12 mouse cellular contexts compared by ENCODE assay signal in the genomic region with DNA sequence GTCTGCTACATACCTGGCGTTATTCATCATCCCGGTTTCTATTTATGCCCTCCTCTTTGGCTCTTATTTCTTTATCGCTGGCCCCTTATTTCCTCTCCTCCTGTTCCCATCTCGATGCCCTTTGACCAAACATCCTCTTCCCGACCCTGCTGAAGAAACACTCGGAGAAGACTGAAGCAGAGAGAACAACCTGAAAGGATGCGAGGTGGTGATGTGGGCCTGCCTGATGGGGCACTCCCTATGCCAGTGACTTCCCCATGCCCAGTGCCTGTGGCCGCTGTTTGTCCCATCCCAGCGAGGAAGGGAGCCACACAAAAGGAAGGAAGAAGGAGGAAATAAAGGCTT.
DNase-seq lines count a peak whose midpoint lies in the region; ATAC-seq and TF ChIP-seq lines count a peak whose summit lies in the region.
"Had no signal": no experiment of that assay in that cellular context is flagged by ENCODE, and none has a peak within 500 bp of the region (broad histone marks: within the 10 kb centered on the region; RNA-seq: fewer than 3 reads in every experiment).

No protein-coding gene starts in this region.

- H3K36me3 ChIP-seq in intestine, embryonic 14.5 days (ENCODE audit: control insufficient read depth, insufficient read depth, low read length) = no peaks in the 10 kb centered on the region
- H3K36me3 ChIP-seq in intestine, postnatal 0 days (ENCODE audit: control insufficient read depth, insufficient read depth) = no peaks in the 10 kb centered on the region
- H3K36me3 ChIP-seq in CH12.LX (replicated peaks in 1 of 2; ENCODE audit: control insufficient read depth in 1 of 2, insufficient read depth in 1 of 2, low read length in 1 of 2) = no peaks in the 10 kb centered on the region
- no peaks in the 10 kb centered on the region for H3K36me3 ChIP-seq in liver, embryonic 16.5 days (ENCODE audit: control insufficient read depth, insufficient read depth)

- H3K27me3 ChIP-seq in intestine, embryonic 14.5 days (replicated peaks; ENCODE audit: control insufficient read depth, insufficient read depth, low read length) = no peaks in the 10 kb centered on the region
- H3K27me3 ChIP-seq in intestine, postnatal 0 days (replicated peaks; ENCODE audit: control insufficient read depth, insufficient read depth, low read length) = no peaks in the 10 kb centered on the region
- no peaks in the 10 kb centered on the region for H3K27me3 ChIP-seq in CH12.LX (replicated peaks)
- H3K27me3 ChIP-seq in liver, embryonic 16.5 days (ENCODE audit: control insufficient read depth, insufficient read depth, low read depth, low read length) = no peaks in the 10 kb centered on the region
- no peaks in the 10 kb centered on the region; the same call in 1 of the 2 replicates for H3K27me3 ChIP-seq in cerebellum, adult 2 months (ENCODE audit: control insufficient read depth, insufficient read depth, low read length)

- no peak for TF ChIP-seq POLR2A in CH12.LX (IDR thresholded peaks at IDR 0.05; ENCODE audit: low read depth, low read length)
- TF ChIP-seq POLR2A in cerebellum, adult 2 months (IDR thresholded peaks at IDR 0.05; ENCODE audit: borderline replicate concordance, insufficient read depth, low read length) = no peak

- H3K4me3 ChIP-seq in intestine, embryonic 14.5 days (ENCODE audit: low read depth, low read length) = no peak overlapping the region
- no peak overlapping the region for H3K4me3 ChIP-seq in intestine, postnatal 0 days (ENCODE audit: low read depth, low read length)
- H3K4me3 ChIP-seq in CH12.LX (replicated peaks in 1 of 3; ENCODE audit: low read depth in 2 of 3, low read length in 2 of 3, poor library complexity in 1 of 3) = no peak overlapping the region
- no peak overlapping the region for H3K4me3 ChIP-seq in liver, embryonic 16.5 days (ENCODE audit: low read depth, low read length)
- H3K4me3 ChIP-seq in cerebellum, adult 2 months (replicated peaks; ENCODE audit: insufficient read depth, low read depth, low read length) = no peak overlapping the region

- H3K79me2 ChIP-seq in CH12.LX (replicated peaks; ENCODE audit: control insufficient read depth, extremely low read depth, insufficient read depth, poor library complexity, severe bottlenecking) = no peaks in the 10 kb centered on the region

- no peak overlapping the region for H3K4me2 ChIP-seq in intestine, embryonic 14.5 days (ENCODE audit: low read length)
- no peak overlapping the region for H3K4me2 ChIP-seq in intestine, postnatal 0 days (replicated peaks; ENCODE audit: low read depth)
- H3K4me2 ChIP-seq in CH12.LX (ENCODE audit: insufficient read depth, low read depth, poor library complexity, severe bottlenecking) = no peak overlapping the region
- H3K4me2 ChIP-seq in liver, embryonic 16.5 days (ENCODE audit: low read depth, low read length) = no peak overlapping the region

- WGBS in intestine, embryonic 14.5 days = 34% methylated on average over 9 of the region's 9 CpGs
- WGBS in intestine, postnatal 0 days = 39% methylated on average over 9 of the region's 9 CpGs
- 15% methylated on average over 9 of the region's 9 CpGs for WGBS in liver, embryonic 16.5 days (ENCODE audit: insufficient replicate concordance)
- WGBS in cerebellum, adult 2 months = 62% methylated on average over 9 of the region's 9 CpGs

- peak overlapping the region; percentile 64; the same call in 1 of the 2 replicates for H3K27ac ChIP-seq in intestine, embryonic 14.5 days (ENCODE audit: low read depth)
- H3K27ac ChIP-seq in intestine, postnatal 0 days (ENCODE audit: low read depth, low read length) = no peak overlapping the region
- H3K27ac ChIP-seq in CH12.LX (ENCODE audit: insufficient read depth, low read depth) = no peak overlapping the region
- peak overlapping the region; percentile 24; the same call in 1 of the 2 replicates for H3K27ac ChIP-seq in liver, embryonic 16.5 days (ENCODE audit: low read length)
- no peak overlapping the region for H3K27ac ChIP-seq in cerebellum, adult 2 months (ENCODE audit: insufficient read depth, low read length)
- H3K27ac ChIP-seq: liver, embryonic 14.5 days had no signal

- no peaks in the 10 kb centered on the region for H3K9me3 ChIP-seq in intestine, embryonic 14.5 days (ENCODE audit: control insufficient read depth, low read length)
- H3K9me3 ChIP-seq in intestine, postnatal 0 days (ENCODE audit: control insufficient read depth) = no peaks in the 10 kb centered on the region
- H3K9me3 ChIP-seq in CH12.LX (replicated peaks; ENCODE audit: low read length) = no peaks in the 10 kb centered on the region
- H3K9me3 ChIP-seq in liver, embryonic 16.5 days (replicated peaks; ENCODE audit: control insufficient read depth, low read length) = no peaks in the 10 kb centered on the region

- TF ChIP-seq CTCF in intestine, postnatal 0 days (IDR thresholded peaks at IDR 0.05; ENCODE audit: low read depth) = no peak
- no peak for TF ChIP-seq CTCF in CH12.LX (conservative IDR thresholded peaks at IDR 0.05 in 1 of 2, IDR thresholded peaks at IDR 0.05 in 1 of 2; ENCODE audit: low read depth in 2 of 2, low read length in 2 of 2)
- TF ChIP-seq CTCF in cerebellum, adult 2 months (IDR thresholded peaks at IDR 0.05; ENCODE audit: borderline replicate concordance, insufficient read depth, low read depth, low read length) = no peak

- H3K4me1 ChIP-seq in intestine, embryonic 14.5 days (replicated peaks; ENCODE audit: control insufficient read depth, insufficient read depth, low read length) = peaks cover 24% of the 10 kb centered on the region
- no peaks in the 10 kb centered on the region; the same call in 1 of the 2 replicates for H3K4me1 ChIP-seq in intestine, postnatal 0 days (replicated peaks; ENCODE audit: control insufficient read depth, insufficient read depth, low read length)
- peaks cover 8 to 18% of the 10 kb centered on the region in 2 experiments for H3K4me1 ChIP-seq in CH12.LX (ENCODE audit: control insufficient read depth in 1 of 2, insufficient read depth in 2 of 2)
- peaks cover 3% of the 10 kb centered on the region; the same call in 1 of the 2 replicates for H3K4me1 ChIP-seq in liver, embryonic 16.5 days (ENCODE audit: control insufficient read depth, low read depth, low read length)
- H3K4me1 ChIP-seq in cerebellum, adult 2 months (ENCODE audit: control insufficient read depth, insufficient read depth, low read length) = no peaks in the 10 kb centered on the region

- ATAC-seq in intestine, embryonic 14.5 days (replicated peaks; ENCODE audit: low FRiP score, low TSS enrichment, low read depth) = no peak
- no peak for ATAC-seq in intestine, postnatal 0 days
- ATAC-seq in granulocyte monocyte progenitor cell, adult 5-6 weeks (replicated peaks; ENCODE audit: poor library complexity, severe bottlenecking) = peak; percentile 37
- ATAC-seq in liver, embryonic 16.5 days (ENCODE audit: low read depth) = peak; percentile 38

- H3K9ac ChIP-seq in intestine, embryonic 14.5 days (ENCODE audit: low read length) = no peak overlapping the region
- H3K9ac ChIP-seq in intestine, postnatal 0 days (ENCODE audit: low read depth, low read length) = no peak overlapping the region
- peak overlapping the region; percentile 81; the same call in 1 of the 2 replicates for H3K9ac ChIP-seq in CH12.LX (ENCODE audit: insufficient read depth, low read depth)
- no peak overlapping the region for H3K9ac ChIP-seq in liver, embryonic 16.5 days (ENCODE audit: low read depth, low read length)
- H3K9ac ChIP-seq: liver, embryonic 14.5 days had no signal

- no peak for TF ChIP-seq EP300 in CH12.LX (IDR thresholded peaks at IDR 0.05; ENCODE audit: low read length)

- dilution Hi-C loops in CH12.LX (cut with MboI; ENCODE audit: extremely low pct_ligation_motif_present, extremely low pct_unique_long_range_greater_than_20kb, low sequenced_read_pairs) = no loop called here

- no peak for DNase-seq in intestine, embryonic 14.5 days (ENCODE audit: low spot score)
- DNase-seq in CH12.LX (ENCODE audit: extremely low read depth) (no peak), adipocyte (ENCODE audit: low spot score) (no peak)
- no peak for DNase-seq in cerebellum, adult 2 months
- DNase-seq in gastrocnemius, postnatal 25 days = no peak
- DNase-seq: cerebellum, adult 11 months; gastrocnemius, postnatal 10 days; right cerebral cortex, postnatal 25 days had no signal

- no peak for TF ChIP-seq RAD21 in CH12.LX (IDR thresholded peaks at IDR 0.05; ENCODE audit: low read depth, low read length)

- in situ Hi-C loops in CH12.LX (cut with MboI; ENCODE audit: low pct_ligation_motif_present, low pct_unique_long_range_greater_than_20kb, low sequenced_read_pairs) = no loop called here

TF ChIP-seq in CH12.LX, 34 proteins besides CTCF, POLR2A, EP300 and RAD21:
- no peak for TF ChIP-seq TBP (conservative IDR thresholded peaks at IDR 0.05; ENCODE audit: low read depth, low read length)
- no peak for TF ChIP-seq ZC3H11A (IDR thresholded peaks at IDR 0.05; ENCODE audit: low read depth, low read length)
- TF ChIP-seq E2F4 (IDR thresholded peaks at IDR 0.05; ENCODE audit: insufficient replicate concordance, low read depth, low read length) = no peak
- no peak for TF ChIP-seq PAX5 (IDR thresholded peaks at IDR 0.05; ENCODE audit: low read length)
- TF ChIP-seq ZMIZ1 (IDR thresholded peaks at IDR 0.05; ENCODE audit: low read depth, low read length) = no peak
- TF ChIP-seq SIN3A (IDR thresholded peaks at IDR 0.05; ENCODE audit: low read length) = no peak
- TF ChIP-seq JUN (IDR thresholded peaks at IDR 0.05; ENCODE audit: insufficient read depth, low read depth, low read length) = no peak
- TF ChIP-seq SMC3 (IDR thresholded peaks at IDR 0.05; ENCODE audit: low read depth, low read length) = no peak
- no peak for TF ChIP-seq ZNF384 (IDR thresholded peaks at IDR 0.05; ENCODE audit: low read depth, low read length)
- TF ChIP-seq MYC (IDR thresholded peaks at IDR 0.05; ENCODE audit: low read depth, low read length) = no peak
- TF ChIP-seq MXI1 (IDR thresholded peaks at IDR 0.05; ENCODE audit: low read depth, low read length) = no peak
- no peak for TF ChIP-seq HCFC1 (IDR thresholded peaks at IDR 0.05; ENCODE audit: low read depth, low read length)
- TF ChIP-seq POLR2AphosphoS2 (IDR thresholded peaks at IDR 0.05; ENCODE audit: low read depth, low read length) = no peak
- TF ChIP-seq GABPA (IDR thresholded peaks at IDR 0.05; ENCODE audit: insufficient replicate concordance, low read depth, low read length) = no peak

Comparison
In these comparisons a context has a peak if more than half of its experiments do, and no peak if none do; other contexts are left out.
1. H3K27ac ChIP-seq: peak in intestine, embryonic 14.5 days (single experiment) and liver, embryonic 16.5 days (single experiment); none in intestine, postnatal 0 days (single experiment), CH12.LX (single experiment) and cerebellum, adult 2 months (single experiment).
2. ATAC-seq: peak in granulocyte monocyte progenitor cell, adult 5-6 weeks (single experiment) and liver, embryonic 16.5 days (single experiment); none in intestine, embryonic 14.5 days (single experiment) and intestine, postnatal 0 days (single experiment).